Mouse (Mus musculus): ENCODE results near the gene Abhd16a. TPM values are rescaled to one million over a fixed set of nuclear protein-coding genes. Genes with fewer than 3 reads are reported as not detected.

Abhd16a gene
- polyA plus RNA-seq, 1 experiment from 2014 or later, result 40.2 TPM

DNA sequence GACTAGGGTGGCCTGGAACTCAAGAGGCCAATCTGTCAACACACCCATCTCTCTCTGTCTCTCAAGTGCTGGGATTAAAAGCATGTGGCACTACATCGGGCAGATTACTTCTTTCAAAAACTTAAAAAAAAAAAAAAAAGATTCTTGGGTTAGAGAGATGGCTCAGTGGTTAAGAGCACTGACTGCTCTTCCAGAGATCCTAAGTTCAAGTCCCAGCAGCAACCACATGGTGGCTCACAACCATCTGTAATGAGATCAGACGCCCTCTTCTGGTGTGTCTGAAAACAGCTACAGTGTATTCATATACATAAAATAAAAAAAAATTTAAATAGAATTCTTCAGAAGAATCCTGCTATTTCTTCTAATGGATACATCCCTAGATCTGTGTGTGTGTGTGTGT, 912 bp upstream of the Abhd16a start:
- DNase-seq (ENCODE audit: low spot score) (no peak), ATAC-seq (ENCODE audit: low FRiP score) (no peak)
- Histone ChIP-seq H3K9ac (ENCODE audit: low read depth, low read length) (no peak overlapping the region), H3K9me3 (ENCODE audit: control insufficient read depth, low read length) (no peaks in the 10 kb centered on the region), H3K36me3 (ENCODE audit: control insufficient read depth, insufficient read depth, low read length) (0 out of 2 replicates have a peak, but pooled peaks cover 6% of the 10 kb centered on the region), H3K27me3 (ENCODE audit: control insufficient read depth, insufficient read depth, low read length) (no peaks in the 10 kb centered on the region), H3K27ac (ENCODE audit: low read depth, low read length) (no peak overlapping the region), H3K4me2 (replicated peaks; ENCODE audit: low read depth, low read length) (no peak overlapping the region), H3K4me1 (replicated peaks; ENCODE audit: control insufficient read depth, insufficient read depth, low read length) (peaks cover 7% of the 10 kb centered on the region; the same call in 1 of the 2 replicates), H3K4me3 (ENCODE audit: low read depth, low read length) (no peak overlapping the region)
- 64% methylated on average over 2 of the region's 2 CpGs for WGBS

GRCm38 (mm10) chr17:35090166-35090932, 1.3 kb downstream of the Abhd16a start:
- Histone ChIP-seq H3K27me3 (ENCODE audit: control insufficient read depth, insufficient read depth, low read length) (no peaks in the 10 kb centered on the region), H3K4me2 (replicated peaks; ENCODE audit: low read depth, low read length) (peak overlapping the region; percentile 47), H3K9ac (ENCODE audit: low read depth, low read length) (peak overlapping the region; percentile 83), H3K9me3 (ENCODE audit: control insufficient read depth, low read length) (no peaks in the 10 kb centered on the region), H3K36me3 (ENCODE audit: control insufficient read depth, insufficient read depth, low read length) (0 out of 2 replicates have a peak, but pooled peaks cover 6% of the 10 kb centered on the region), H3K4me3 (ENCODE audit: low read depth, low read length) (peak overlapping the region; percentile 54), H3K27ac (ENCODE audit: low read depth, low read length) (no peak overlapping the region), H3K4me1 (replicated peaks; ENCODE audit: control insufficient read depth, insufficient read depth, low read length) (peaks cover 7% of the 10 kb centered on the region; the same call in 1 of the 2 replicates)
- DNase-seq (ENCODE audit: low spot score) (no peak), ATAC-seq (ENCODE audit: low FRiP score) (no peak)
- WGBS, result 76% methylated on average over 8 of the region's 8 CpGs

GRCm38 (mm10) chr17:35092403-35093198, 3.5 kb downstream of the Abhd16a start:
- 93% methylated on average over 14 of the region's 14 CpGs for WGBS
- Histone ChIP-seq H3K4me3 (ENCODE audit: low read depth, low read length) (no peak overlapping the region), H3K4me2 (replicated peaks; ENCODE audit: low read depth, low read length) (no peak overlapping the region), H3K9ac (ENCODE audit: low read depth, low read length) (no peak overlapping the region), H3K27me3 (ENCODE audit: control insufficient read depth, insufficient read depth, low read length) (no peaks in the 10 kb centered on the region), H3K4me1 (replicated peaks; ENCODE audit: control insufficient read depth, insufficient read depth, low read length) (peaks cover 7% of the 10 kb centered on the region; the same call in 1 of the 2 replicates), H3K36me3 (ENCODE audit: control insufficient read depth, insufficient read depth, low read length) (0 out of 2 replicates have a peak, but pooled peaks cover 6% of the 10 kb centered on the region), H3K9me3 (ENCODE audit: control insufficient read depth, low read length) (no peaks in the 10 kb centered on the region), H3K27ac (ENCODE audit: low read depth, low read length) (no peak overlapping the region)
- no peak for ATAC-seq (ENCODE audit: low FRiP score)
- DNase-seq (ENCODE audit: low spot score), result no peak

GRCm38 (mm10) chr17:35094475-35095365, 5.7 kb downstream of the Abhd16a start:
- H3K27ac ChIP-seq (ENCODE audit: low read depth, low read length), result no peak overlapping the region; the same call in 1 of the 2 replicates
- H3K9ac ChIP-seq (ENCODE audit: low read depth, low read length), result no peak overlapping the region
- 95% methylated on average over 15 of the region's 15 CpGs for WGBS
- 0 out of 2 replicates have a peak, but pooled peaks cover 6% of the 10 kb centered on the region for H3K36me3 ChIP-seq (ENCODE audit: control insufficient read depth, insufficient read depth, low read length)
- DNase-seq (ENCODE audit: low spot score) (no peak), ATAC-seq (ENCODE audit: low FRiP score) (no peak)
- no peak overlapping the region for H3K4me3 ChIP-seq (ENCODE audit: low read depth, low read length)
- H3K9me3 ChIP-seq (ENCODE audit: control insufficient read depth, low read length), result no peaks in the 10 kb centered on the region
- peaks cover 7% of the 10 kb centered on the region; the same call in 1 of the 2 replicates for H3K4me1 ChIP-seq (replicated peaks; ENCODE audit: control insufficient read depth, insufficient read depth, low read length)
- H3K27me3 ChIP-seq (ENCODE audit: control insufficient read depth, insufficient read depth, low read length), result no peaks in the 10 kb centered on the region
- H3K4me2 ChIP-seq (replicated peaks; ENCODE audit: low read depth, low read length), result no peak overlapping the region

- Histone ChIP-seq H3K4me3 (ENCODE audit: low read depth, low read length) (no peak overlapping the region), H3K27ac (ENCODE audit: low read depth, low read length) (no peak overlapping the region), H3K36me3 (ENCODE audit: control insufficient read depth, insufficient read depth, low read length) (peaks cover 4% of the 10 kb centered on the region; the same call in 1 of the 2 replicates), H3K4me1 (replicated peaks; ENCODE audit: control insufficient read depth, insufficient read depth, low read length) (no peaks in the 10 kb centered on the region), H3K4me2 (replicated peaks; ENCODE audit: low read depth, low read length) (no peak overlapping the region), H3K9me3 (ENCODE audit: control insufficient read depth, low read length) (no peaks in the 10 kb centered on the region), H3K27me3 (ENCODE audit: control insufficient read depth, insufficient read depth, low read length) (no peaks in the 10 kb centered on the region), H3K9ac (ENCODE audit: low read depth, low read length) (no peak overlapping the region)
- 86% methylated on average over 12 of the region's 12 CpGs for WGBS
- ATAC-seq (ENCODE audit: low FRiP score), result no peak
- no peak for DNase-seq (ENCODE audit: low spot score)
These were observed 7.5 kb downstream of the Abhd16a start for GRCm38 (mm10) chr17:35096597-35096996.

- DNase-seq (ENCODE audit: low spot score) (no peak), ATAC-seq (ENCODE audit: low FRiP score) (no peak)
- Histone ChIP-seq H3K27ac (ENCODE audit: low read depth, low read length) (no peak overlapping the region), H3K4me3 (ENCODE audit: low read depth, low read length) (no peak overlapping the region), H3K4me1 (replicated peaks; ENCODE audit: control insufficient read depth, insufficient read depth, low read length) (no peaks in the 10 kb centered on the region), H3K9ac (ENCODE audit: low read depth, low read length) (no peak overlapping the region), H3K36me3 (ENCODE audit: control insufficient read depth, insufficient read depth, low read length) (peaks cover 6% of the 10 kb centered on the region; the same call in 1 of the 2 replicates), H3K27me3 (ENCODE audit: control insufficient read depth, insufficient read depth, low read length) (no peaks in the 10 kb centered on the region), H3K9me3 (ENCODE audit: control insufficient read depth, low read length) (no peaks in the 10 kb centered on the region), H3K4me2 (replicated peaks; ENCODE audit: low read depth, low read length) (no peak overlapping the region)
- WGBS, result 83% methylated on average over 12 of the region's 12 CpGs
These were observed 8.1 kb downstream of the Abhd16a start for GRCm38 (mm10) chr17:35097164-35097655.

GRCm38 (mm10) chr17:35100196-35100765, 11.2 kb downstream of the Abhd16a start:
- Histone ChIP-seq H3K9ac (ENCODE audit: low read depth, low read length) (no peak overlapping the region), H3K4me1 (replicated peaks; ENCODE audit: control insufficient read depth, insufficient read depth, low read length) (no peaks in the 10 kb centered on the region), H3K9me3 (ENCODE audit: control insufficient read depth, low read length) (no peaks in the 10 kb centered on the region), H3K4me2 (replicated peaks; ENCODE audit: low read depth, low read length) (no peak overlapping the region), H3K27ac (ENCODE audit: low read depth, low read length) (no peak overlapping the region), H3K27me3 (ENCODE audit: control insufficient read depth, insufficient read depth, low read length) (no peaks in the 10 kb centered on the region), H3K4me3 (ENCODE audit: low read depth, low read length) (no peak overlapping the region), H3K36me3 (ENCODE audit: control insufficient read depth, insufficient read depth, low read length) (peaks cover 2% of the 10 kb centered on the region; the same call in 1 of the 2 replicates)
- DNase-seq (ENCODE audit: low spot score), result no peak
- 65% methylated on average over 10 of the region's 10 CpGs for WGBS
- no peak for ATAC-seq (ENCODE audit: low FRiP score)

GRCm38 (mm10) chr17:35101161-35101560, 12.1 kb downstream of the Abhd16a start:
- Histone ChIP-seq H3K9me3 (ENCODE audit: control insufficient read depth, low read length) (no peaks in the 10 kb centered on the region), H3K4me3 (ENCODE audit: low read depth, low read length) (no peak overlapping the region), H3K4me1 (replicated peaks; ENCODE audit: control insufficient read depth, insufficient read depth, low read length) (no peaks in the 10 kb centered on the region), H3K27me3 (ENCODE audit: control insufficient read depth, insufficient read depth, low read length) (no peaks in the 10 kb centered on the region), H3K9ac (ENCODE audit: low read depth, low read length) (no peak overlapping the region), H3K4me2 (replicated peaks; ENCODE audit: low read depth, low read length) (no peak overlapping the region), H3K36me3 (ENCODE audit: control insufficient read depth, insufficient read depth, low read length) (peaks cover 2% of the 10 kb centered on the region; the same call in 1 of the 2 replicates), H3K27ac (ENCODE audit: low read depth, low read length) (no peak overlapping the region)
- DNase-seq (ENCODE audit: low spot score), result no peak
- WGBS, result 91% methylated on average over 11 of the region's 11 CpGs
- ATAC-seq (ENCODE audit: low FRiP score), result no peak

All from hindbrain, embryonic 11.5 days (tissue).